In genomic region chr9:108094184-108094941, GRCm38 (mm10) we compare ENCODE assay signal across 8 mouse cellular contexts. TPM values are rescaled to one million over a fixed set of nuclear protein-coding genes. Genes with fewer than 3 reads are reported as not detected.
DNase-seq lines count a peak whose midpoint lies in the region; ATAC-seq and TF ChIP-seq lines count a peak whose summit lies in the region.

Gene Apeh (minus strand): TSS chr9:108094606.

- peak within 1 kb of the TSS; percentile 96 for H3K4me2 ChIP-seq in heart, embryonic 11.5 days
- peak within 1 kb of the TSS; percentile 79 for H3K4me2 ChIP-seq in kidney, embryonic 16.5 days (replicated peaks; ENCODE audit: low read depth, low read length)
- H3K4me2 ChIP-seq in myocyte (ENCODE audit: low read depth): peak within 1 kb of the TSS; percentile 100

- peak; percentile 92 for ATAC-seq in heart, embryonic 11.5 days (replicated peaks; ENCODE audit: insufficient number of reproducible peaks, low FRiP score, low TSS enrichment)
- peak; percentile 96 for ATAC-seq in kidney, embryonic 16.5 days (ENCODE audit: low FRiP score, low TSS enrichment)

- H3K36me3 ChIP-seq in C2C12 (ENCODE audit: control insufficient read depth, insufficient read depth): peaks cover 4% of the 10 kb centered on the region
- peaks cover 86% of the 10 kb centered on the region for H3K36me3 ChIP-seq in erythroblast, embryonic 14.5 days (ENCODE audit: control insufficient read depth)
- peaks cover 17% of the 10 kb centered on the region for H3K36me3 ChIP-seq in heart, embryonic 11.5 days (ENCODE audit: control insufficient read depth, insufficient read depth, low read length)
- H3K36me3 ChIP-seq in kidney, embryonic 16.5 days (ENCODE audit: insufficient read depth, low read length): peaks cover 27% of the 10 kb centered on the region
- H3K36me3 ChIP-seq in liver, adult 2 months (ENCODE audit: control insufficient read depth, insufficient read depth, low read length): peaks cover 10% of the 10 kb centered on the region; the same call in 1 of the 2 replicates
- H3K36me3 ChIP-seq in myocyte (ENCODE audit: control insufficient read depth, insufficient read depth): no peaks in the 10 kb centered on the region
- H3K36me3 ChIP-seq in splenic B cell, adult 2 months (ENCODE audit: control insufficient read depth, insufficient read depth, low read length, poor library complexity, severe bottlenecking): peaks cover 4% of the 10 kb centered on the region

- WGBS in heart, embryonic 11.5 days (ENCODE audit: insufficient replicate concordance): under 1% methylated on average over 52 of the region's 52 CpGs
- WGBS in kidney, embryonic 16.5 days: under 1% methylated on average over 52 of the region's 52 CpGs
- under 1% methylated on average over 52 of the region's 52 CpGs for WGBS in liver, adult 2 months

- TF ChIP-seq CTCF in C2C12 (IDR thresholded peaks at IDR 0.05; ENCODE audit: control insufficient read depth, insufficient read depth, insufficient read length): no peak
- no peak for TF ChIP-seq CTCF in brain, embryonic 14.5 days (IDR thresholded peaks at IDR 0.05; ENCODE audit: borderline replicate concordance, extremely low read depth, insufficient read depth, insufficient read length)
- TF ChIP-seq CTCF in liver, adult 2 months (IDR thresholded peaks at IDR 0.05; ENCODE audit: low read depth, low read length): no peak

- H3K9me3 ChIP-seq in erythroblast, embryonic 14.5 days (ENCODE audit: control insufficient read depth, low read length): no peaks in the 10 kb centered on the region
- H3K9me3 ChIP-seq in heart, embryonic 11.5 days (replicated peaks; ENCODE audit: control insufficient read depth, low read length): no peaks in the 10 kb centered on the region
- no peaks in the 10 kb centered on the region for H3K9me3 ChIP-seq in kidney, embryonic 16.5 days (ENCODE audit: low read length)

- H3K9ac ChIP-seq in heart, embryonic 11.5 days (ENCODE audit: low read depth, low read length): peak within 1 kb of the TSS; percentile 91
- H3K9ac ChIP-seq in kidney, embryonic 16.5 days (replicated peaks; ENCODE audit: low read length): peak within 1 kb of the TSS; percentile 81
- H3K9ac ChIP-seq in liver, adult 2 months (ENCODE audit: low read depth, low read length): peak within 1 kb of the TSS; percentile 94

- H3ac ChIP-seq in C2C12 (ENCODE audit: control insufficient read depth, insufficient read length, low read depth): peak within 1 kb of the TSS; percentile 85
- peak within 1 kb of the TSS; percentile 16 for H3ac ChIP-seq in myocyte (ENCODE audit: control insufficient read depth, insufficient read length)

- H3K27ac ChIP-seq in heart, embryonic 11.5 days (ENCODE audit: low read depth, low read length): peak within 1 kb of the TSS; percentile 68
- peak within 1 kb of the TSS; percentile 43; the same call in 1 of the 2 replicates for H3K27ac ChIP-seq in kidney, embryonic 16.5 days (ENCODE audit: low read length)
- H3K27ac ChIP-seq in liver, adult 2 months (replicated peaks; ENCODE audit: insufficient read depth, low read depth, low read length): peak within 1 kb of the TSS; percentile 74

- H3K79me3 ChIP-seq in C2C12 (ENCODE audit: low read depth): peaks cover 2% of the 10 kb centered on the region

- H3K4me3 ChIP-seq in C2C12 (ENCODE audit: insufficient read depth, poor library complexity, severe bottlenecking) (peak within 1 kb of the TSS; percentile 69), myocyte (peak within 1 kb of the TSS; percentile 66)
- peak within 1 kb of the TSS; percentile 86 for H3K4me3 ChIP-seq in erythroblast, embryonic 14.5 days (replicated peaks)
- H3K4me3 ChIP-seq in heart, embryonic 11.5 days (ENCODE audit: low read depth, low read length): peak within 1 kb of the TSS; percentile 91
- peak within 1 kb of the TSS; percentile 71 for H3K4me3 ChIP-seq in kidney, embryonic 16.5 days (ENCODE audit: low read length)
- H3K4me3 ChIP-seq in liver, adult 2 months (ENCODE audit: insufficient read depth, low read depth, low read length): peak within 1 kb of the TSS; percentile 75

- peaks cover 12% of the 10 kb centered on the region for H3K79me2 ChIP-seq in C2C12 (ENCODE audit: control insufficient read depth, insufficient read depth)
- H3K79me2 ChIP-seq in liver, adult 2 months (ENCODE audit: control insufficient read depth, insufficient read depth, low read length): peaks cover 3% of the 10 kb centered on the region; the same call in 1 of the 2 replicates
- no peaks in the 10 kb centered on the region for H3K79me2 ChIP-seq in myocyte (ENCODE audit: control insufficient read depth, insufficient read depth)

- TF ChIP-seq POLR2A in brain, embryonic 14.5 days (IDR thresholded peaks at IDR 0.05; ENCODE audit: borderline replicate concordance, extremely low read depth, insufficient read depth, insufficient read length, poor library complexity, severe bottlenecking): peak; percentile 4; the same call in 1 of the 2 replicates
- peak; percentile 75 for TF ChIP-seq POLR2A in liver, adult 2 months (IDR thresholded peaks at IDR 0.05; ENCODE audit: extremely low read depth, insufficient read depth, low read length)
- peak; percentile 69 for TF ChIP-seq POLR2A in myocyte (IDR thresholded peaks at IDR 0.05; ENCODE audit: insufficient read length, low read depth)

- peak; percentile 96 for DNase-seq in brain, embryonic 14.5 days (ENCODE audit: low read depth)
- DNase-seq in liver, adult 2 months (ENCODE audit: extremely low read depth, low read depth, low spot score): peak; percentile 82
- peak; percentile 96 for DNase-seq in splenic B cell, adult 2 months (ENCODE audit: low read depth, low spot score)

- H3K27me3 ChIP-seq in C2C12 (ENCODE audit: control insufficient read depth, insufficient read depth, insufficient read length) (no peaks in the 10 kb centered on the region), myocyte (ENCODE audit: control insufficient read depth, insufficient read depth, insufficient read length) (no peaks in the 10 kb centered on the region)
- H3K27me3 ChIP-seq in erythroblast, embryonic 14.5 days (ENCODE audit: control insufficient read depth): no peaks in the 10 kb centered on the region
- H3K27me3 ChIP-seq in heart, embryonic 11.5 days (ENCODE audit: control insufficient read depth, insufficient read depth, low read length): no peaks in the 10 kb centered on the region
- no peaks in the 10 kb centered on the region for H3K27me3 ChIP-seq in kidney, embryonic 16.5 days (ENCODE audit: insufficient read depth, low read length)
- H3K27me3 ChIP-seq in liver, adult 2 months (ENCODE audit: control insufficient read depth, insufficient read depth, low read length): no peaks in the 10 kb centered on the region
- no peaks in the 10 kb centered on the region for H3K27me3 ChIP-seq in splenic B cell, adult 2 months (ENCODE audit: control insufficient read depth, insufficient read depth, low read length, poor library complexity, severe bottlenecking)

- H3K4me1 ChIP-seq in erythroblast, embryonic 14.5 days (ENCODE audit: control insufficient read depth): peaks cover 85% of the 10 kb centered on the region
- H3K4me1 ChIP-seq in heart, embryonic 11.5 days (ENCODE audit: control insufficient read depth, insufficient read depth, low read length): peaks cover 24% of the 10 kb centered on the region; the same call in 1 of the 2 replicates
- peaks cover 20% of the 10 kb centered on the region for H3K4me1 ChIP-seq in kidney, embryonic 16.5 days (ENCODE audit: insufficient read depth, low read length)
- peaks cover 13% of the 10 kb centered on the region for H3K4me1 ChIP-seq in liver, adult 2 months (ENCODE audit: control insufficient read depth, insufficient read depth, low read length)

TF ChIP-seq in C2C12, 6 proteins besides CTCF, POLR2A, EP300 and RAD21:
- no peak for TF ChIP-seq CEBPB (IDR thresholded peaks at IDR 0.05; ENCODE audit: low read depth)
- TF ChIP-seq FOSL1 (IDR thresholded peaks at IDR 0.05; ENCODE audit: insufficient read depth, low read length, poor library complexity, severe bottlenecking): no peak
- TF ChIP-seq MYOD1 (IDR thresholded peaks at IDR 0.05; ENCODE audit: control insufficient read depth, insufficient read length, low read depth): no peak
- TF ChIP-seq MAX (IDR thresholded peaks at IDR 0.05): no peak
- no peak for TF ChIP-seq USF1 (IDR thresholded peaks at IDR 0.05; ENCODE audit: low read depth)
- no peak for TF ChIP-seq MYOG (IDR thresholded peaks at IDR 0.05; ENCODE audit: control insufficient read depth, extremely low read depth, insufficient read length)

TF ChIP-seq in myocyte, 11 proteins besides CTCF, POLR2A, EP300 and RAD21:
- TF ChIP-seq USF1 (IDR thresholded peaks at IDR 0.05; ENCODE audit: low read depth) (no peak), POLR2AphosphoS2 (IDR thresholded peaks at IDR 0.05; ENCODE audit: insufficient read length, low read depth) (peak; percentile 39), MYOG (IDR thresholded peaks at IDR 0.05; ENCODE audit: control insufficient read depth in 1 of 3, insufficient read depth in 1 of 3, insufficient read length in 2 of 3, low read depth in 2 of 3) (no peak), REST (IDR thresholded peaks at IDR 0.05; ENCODE audit: insufficient read depth, insufficient read length) (no peak)
TF ChIP-seq in myocyte: peak in this region for 1.

RNA-seq across cellular contexts. Expression of gene Apeh, which starts in this region (rescaled TPM):
- 49.1 TPM for polyA plus RNA-seq in C2C12 (2012; fragmentation: generic; extraction: Trizol)
- 65.1 and 81.4 TPM in 2 replicates for polyA plus RNA-seq in brain, embryonic 14.5 days (2012; rRNA removed)
- polyA plus RNA-seq in erythroblast, embryonic 14.5 days (2012): 47.5 and 65.3 TPM in 2 replicates
- polyA plus RNA-seq in heart, embryonic 11.5 days (2014; fragmentation: Nextera tagmentation; extraction: Ambion mirVana): 64.5 and 70.7 TPM in 2 replicates
- polyA plus RNA-seq in kidney, embryonic 16.5 days (2015; fragmentation: Nextera tagmentation; extraction: Ambion mirVana): 87.8 and 93.0 TPM in 2 replicates
- 53.3 and 54.3 TPM in 2 replicates for total RNA-seq in liver, adult 2 months (2014; rRNA removed)
- 89.0 and 116 TPM in 2 replicates for polyA plus RNA-seq in liver, adult 2 months (2012; rRNA removed)
- 59.0 TPM for polyA plus RNA-seq in myocyte (2012; fragmentation: generic; extraction: Trizol)

Comparison
In these comparisons a context has a peak if more than half of its experiments do, and no peak if none do; other contexts are left out.
1. Peak in every context shown above with its lines: DNase-seq, ATAC-seq, H3K4me3 ChIP-seq and H3K27ac ChIP-seq.
2. POLR2A ChIP-seq: peak in every context shown above with its lines; median percentile 75 in liver, adult 2 months; 69 in myocyte; 4 in brain, embryonic 14.5 days.